8 mouse cellular contexts compared by ENCODE assay signal in the genomic region with DNA sequence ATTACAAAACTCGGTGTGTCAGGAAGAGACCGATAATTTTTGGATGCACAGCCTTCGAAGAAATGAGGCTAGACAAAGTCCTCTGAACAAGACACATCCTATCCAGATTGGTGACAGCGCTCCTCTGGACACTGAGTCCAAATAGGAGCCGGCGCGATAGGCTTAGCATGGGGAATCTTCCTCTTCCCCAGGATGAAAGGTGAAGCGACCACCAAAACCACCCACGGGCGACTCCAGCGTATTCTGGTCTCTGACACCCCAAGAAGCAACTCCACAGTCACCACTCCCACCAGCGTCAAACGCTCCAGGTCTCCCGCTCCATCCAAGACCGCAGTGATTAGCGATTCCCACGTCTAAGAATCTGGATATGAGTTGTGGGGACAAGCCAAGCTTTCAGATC. TPM values are rescaled to one million over a fixed set of nuclear protein-coding genes. Genes with fewer than 3 reads are reported as not detected.
DNase-seq lines count a peak whose midpoint lies in the region; ATAC-seq and TF ChIP-seq lines count a peak whose summit lies in the region.

No protein-coding gene starts in this region.

- H3K27ac ChIP-seq in kidney, embryonic 16.5 days (ENCODE audit: low read length): no peak overlapping the region
- no peak overlapping the region for H3K27ac ChIP-seq in embryonic facial prominence, embryonic 12.5 days
- H3K27ac ChIP-seq in hindbrain, embryonic 14.5 days: no peak overlapping the region
- H3K27ac ChIP-seq in midbrain, postnatal 0 days (ENCODE audit: low read depth, low read length): no peak overlapping the region

- no peak for TF ChIP-seq CTCF in midbrain, postnatal 0 days (IDR thresholded peaks at IDR 0.05)

- H3K9me3 ChIP-seq in kidney, embryonic 16.5 days (ENCODE audit: low read length): no peaks in the 10 kb centered on the region
- no peaks in the 10 kb centered on the region for H3K9me3 ChIP-seq in embryonic facial prominence, embryonic 12.5 days
- H3K9me3 ChIP-seq in hindbrain, embryonic 14.5 days (ENCODE audit: control insufficient read depth, low read length): no peaks in the 10 kb centered on the region
- no peaks in the 10 kb centered on the region for H3K9me3 ChIP-seq in midbrain, postnatal 0 days (ENCODE audit: low read length)

- 2% methylated on average over 17 of the region's 17 CpGs for WGBS in kidney, embryonic 16.5 days
- 6% methylated on average over 17 of the region's 17 CpGs for WGBS in embryonic facial prominence, embryonic 12.5 days
- 3% methylated on average over 17 of the region's 17 CpGs for WGBS in hindbrain, embryonic 14.5 days
- 1% methylated on average over 17 of the region's 17 CpGs for WGBS in midbrain, postnatal 0 days

- DNase-seq in kidney, adult 11 months: no peak
- DNase-seq in hindbrain, embryonic 14.5 days (ENCODE audit: low spot score): no peak
- DNase-seq in midbrain, postnatal 0 days (ENCODE audit: low spot score): no peak
- no peak for DNase-seq in spleen, postnatal 10 days (ENCODE audit: low spot score in 2 of 2)
- DNase-seq in thymus, postnatal 10 days (ENCODE audit: low spot score in 2 of 2): no peak

- no peaks in the 10 kb centered on the region for H3K36me3 ChIP-seq in kidney, embryonic 16.5 days (ENCODE audit: insufficient read depth, low read length)
- no peaks in the 10 kb centered on the region for H3K36me3 ChIP-seq in embryonic facial prominence, embryonic 12.5 days
- H3K36me3 ChIP-seq in hindbrain, embryonic 14.5 days (replicated peaks; ENCODE audit: control insufficient read depth, insufficient read depth): no peaks in the 10 kb centered on the region
- no peaks in the 10 kb centered on the region for H3K36me3 ChIP-seq in midbrain, postnatal 0 days (ENCODE audit: insufficient read depth, low read length)

- peak overlapping the region; percentile 77 for H3K4me3 ChIP-seq in kidney, embryonic 16.5 days (ENCODE audit: low read length)
- H3K4me3 ChIP-seq in embryonic facial prominence, embryonic 12.5 days: peak overlapping the region; percentile 71
- H3K4me3 ChIP-seq in hindbrain, embryonic 14.5 days (replicated peaks; ENCODE audit: low read length): peak overlapping the region; percentile 66
- H3K4me3 ChIP-seq in midbrain, postnatal 0 days (ENCODE audit: low read depth, low read length): peak overlapping the region; percentile 76

- H3K4me2 ChIP-seq in kidney, embryonic 16.5 days (replicated peaks; ENCODE audit: low read depth, low read length): peak overlapping the region; percentile 96
- peak overlapping the region; percentile 94 for H3K4me2 ChIP-seq in embryonic facial prominence, embryonic 12.5 days (replicated peaks)
- H3K4me2 ChIP-seq in hindbrain, embryonic 14.5 days (replicated peaks): peak overlapping the region; percentile 86
- peak overlapping the region; percentile 97 for H3K4me2 ChIP-seq in midbrain, postnatal 0 days (ENCODE audit: low read depth, low read length, poor library complexity, severe bottlenecking)

- peaks cover 47% of the 10 kb centered on the region for H3K27me3 ChIP-seq in kidney, embryonic 16.5 days (ENCODE audit: insufficient read depth, low read length)
- peaks cover 47% of the 10 kb centered on the region for H3K27me3 ChIP-seq in embryonic facial prominence, embryonic 12.5 days
- H3K27me3 ChIP-seq in hindbrain, embryonic 14.5 days (ENCODE audit: control insufficient read depth, insufficient read depth, low read length): peaks cover 34% of the 10 kb centered on the region
- H3K27me3 ChIP-seq in midbrain, postnatal 0 days (ENCODE audit: insufficient read depth, low read length): peaks cover 28% of the 10 kb centered on the region

- H3K4me1 ChIP-seq in kidney, embryonic 16.5 days (ENCODE audit: insufficient read depth, low read length): peaks cover 26% of the 10 kb centered on the region
- peaks cover 15% of the 10 kb centered on the region for H3K4me1 ChIP-seq in embryonic facial prominence, embryonic 12.5 days
- H3K4me1 ChIP-seq in hindbrain, embryonic 14.5 days (replicated peaks; ENCODE audit: control insufficient read depth, insufficient read depth, low read length): peaks cover 9% of the 10 kb centered on the region; the same call in 1 of the 2 replicates
- H3K4me1 ChIP-seq in midbrain, postnatal 0 days (ENCODE audit: insufficient read depth, low read length): 0 out of 2 replicates have a peak, but pooled peaks cover 5% of the 10 kb centered on the region

- peak overlapping the region; percentile 72 for H3K9ac ChIP-seq in kidney, embryonic 16.5 days (replicated peaks; ENCODE audit: low read length)
- peak overlapping the region; percentile 65; the same call in 1 of the 2 replicates for H3K9ac ChIP-seq in embryonic facial prominence, embryonic 12.5 days
- peak overlapping the region; percentile 67 for H3K9ac ChIP-seq in hindbrain, embryonic 14.5 days
- no peak overlapping the region for H3K9ac ChIP-seq in midbrain, postnatal 0 days (replicated peaks; ENCODE audit: low read length, poor library complexity, severe bottlenecking)

- no peak for ATAC-seq in kidney, embryonic 16.5 days (ENCODE audit: low FRiP score, low TSS enrichment)
- ATAC-seq in embryonic facial prominence, embryonic 12.5 days (ENCODE audit: insufficient number of reproducible peaks, insufficient read depth, low FRiP score, low TSS enrichment): no peak
- ATAC-seq in hindbrain, embryonic 14.5 days (ENCODE audit: low FRiP score): no peak
- ATAC-seq in midbrain, postnatal 0 days (ENCODE audit: low FRiP score): 0 out of 2 replicates have a peak, but pooled peaks have one; percentile 3
- ATAC-seq in erythroblast, adult 5-6 weeks (replicated peaks; ENCODE audit: low FRiP score, poor library complexity, severe bottlenecking): no peak

RNA-seq across cellular contexts. Expression of gene Mast4, which starts 1.1 kb away (rescaled TPM):
- polyA plus RNA-seq in kidney, embryonic 16.5 days (2015; fragmentation: Nextera tagmentation; extraction: Ambion mirVana): 19.9 and 23.5 TPM in 2 replicates
- polyA plus RNA-seq in embryonic facial prominence, embryonic 12.5 days (2016; fragmentation: Nextera tagmentation; extraction: Ambion mirVana): 28.5 and 28.7 TPM in 2 replicates
- polyA plus RNA-seq in hindbrain, embryonic 14.5 days (2014; fragmentation: Nextera tagmentation; extraction: Ambion mirVana): 32.2 and 32.3 TPM in 2 replicates
- total RNA-seq in midbrain, postnatal 0 days (2014; rRNA removed): 39.8 and 54.3 TPM in 2 replicates
- 21.6 and 28.7 TPM in 2 replicates for polyA plus RNA-seq in midbrain, postnatal 0 days (2015; fragmentation: Nextera tagmentation; extraction: Ambion mirVana)
- 1.9 and 5.2 TPM in 2 replicates for total RNA-seq in erythroblast, adult 5-6 weeks (2015; ENCODE audit: low replicate concordance)
- 0.42 and 2.1 TPM in 2 replicates for total RNA-seq in erythroblast, adult 5-6 weeks (2017; ENCODE audit: low replicate concordance)
